Mouse (Mus musculus) kidney, adult 2 months (tissue): ENCODE measurements around the gene 2310057M21Rik. TPM values are rescaled to one million over a fixed set of nuclear protein-coding genes. Genes with fewer than 3 reads are reported as not detected.

ENCODE experiments used
- DNase-seq: peaks from one replicate; pipeline ENCODE4 v3.0.0; 2021
- H3K27ac ChIP-seq: fragments of 200-500 bp; 2 replicates; pipeline ENCODE4 v1.5.1; 2012; ENCODE audit warnings: low read depth, low read length, control low read depth, inconsistent platforms; ENCODE audit not compliant: insufficient read depth
- H3K27me3 ChIP-seq: fragments of 200-500 bp; replicated peaks from 2 replicates; pipeline ENCODE4 v1.6.1; 2012; ENCODE audit warnings: mild to moderate bottlenecking, moderate library complexity, low read length, inconsistent platforms; ENCODE audit not compliant: control insufficient read depth, insufficient read depth
- H3K36me3 ChIP-seq: fragments of 200-500 bp; 2 replicates; pipeline ENCODE4 v1.6.1; 2012; ENCODE audit warnings: mild to moderate bottlenecking, moderate library complexity, low read length, inconsistent platforms; ENCODE audit not compliant: control insufficient read depth, insufficient read depth
- H3K4me1 ChIP-seq: fragments of 200-500 bp; 2 replicates; pipeline ENCODE4 v1.6.1; 2011; ENCODE audit warnings: low read length; ENCODE audit not compliant: control insufficient read depth, insufficient read depth
- H3K4me3 ChIP-seq: fragments of 200-500 bp; 2 replicates; pipeline ENCODE4 v1.5.1; 2011; ENCODE audit warnings: mild to moderate bottlenecking, low read depth, low read length, control low read depth; ENCODE audit not compliant: insufficient read depth
- CTCF ChIP-seq: fragments of 200-500 bp; conservative IDR thresholded peaks from 2 replicates; pipeline ENCODE4 v1.5.1; 2011; ENCODE audit warnings: low read depth, mild to moderate bottlenecking, control low read depth, low read length, moderate library complexity, mixed read lengths; ENCODE audit not compliant: insufficient read depth, insufficient read length
- POLR2A ChIP-seq: fragments of 200-500 bp; IDR thresholded peaks from one replicate; pipeline ENCODE4 v1.6.1; 2011; ENCODE audit warnings: low read depth, low read length, control low read depth
- WGBS: fragments of 180-500 bp; shearing (Covaris S2); methylation state at CpG from one replicate; pipeline ENCODE4 v1.1.7; 2018; 5-methylcytosine and 5-hydroxymethylcytosine counted together
- polyA plus RNA-seq: library from polyadenylated mRNA; depleted of rRNA; stranded (reverse); fragments of >200 nt; gene quantifications from 2 replicates; pipeline ENCODE4 v1.2.3, GENCODE M21; 2012

The 2310057M21Rik gene
- polyA plus RNA-seq, 1 experiment, result 6.0 TPM

DNA sequence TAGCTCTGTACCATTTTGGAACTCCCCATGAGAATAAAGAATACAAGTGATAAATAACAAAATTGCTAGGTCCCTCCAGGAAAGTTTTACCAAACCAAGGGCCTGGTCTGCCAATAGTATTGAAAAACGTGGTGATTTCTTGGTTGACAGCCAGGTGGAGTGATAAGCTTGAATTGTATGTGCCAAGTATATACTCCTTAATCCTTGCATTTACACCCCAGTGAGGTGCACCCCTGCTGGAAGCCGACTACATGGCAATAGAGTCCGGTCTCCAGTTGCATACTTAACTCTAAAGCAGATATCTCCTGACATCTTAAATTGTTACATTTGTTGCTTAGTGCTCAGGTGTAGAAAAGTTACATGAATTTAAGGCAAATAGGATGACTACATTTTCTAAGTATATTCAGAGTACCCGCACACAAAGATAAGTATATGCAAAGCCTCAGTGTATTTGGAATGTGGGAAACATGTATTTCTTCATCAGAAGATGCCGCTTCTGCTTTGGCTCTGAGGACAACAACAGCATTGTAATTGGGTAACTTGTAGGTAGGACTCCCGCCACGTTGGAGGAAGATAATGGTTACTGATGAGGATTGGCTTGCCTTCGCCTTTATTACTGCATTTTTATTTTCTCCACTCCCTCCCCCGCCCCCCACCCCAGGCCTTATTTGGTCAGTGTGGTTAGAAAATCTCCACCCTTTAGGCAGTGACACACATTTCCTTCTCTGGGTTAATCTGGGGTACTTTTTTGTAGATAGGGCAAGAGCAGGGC lies 9.5 kb upstream of the 2310057M21Rik start:
- Histone ChIP-seq H3K27me3 (no peaks in the 10 kb centered on the region), H3K4me3 (no peak overlapping the region), H3K4me1 (no peaks in the 10 kb centered on the region), H3K27ac (no peak overlapping the region), H3K36me3 (no peaks in the 10 kb centered on the region)
- TF ChIP-seq POLR2A, result no peak
- no peak for TF ChIP-seq CTCF
- 73% methylated on average over 9 of the region's 9 CpGs for WGBS
- DNase-seq, result no peak

DNA sequence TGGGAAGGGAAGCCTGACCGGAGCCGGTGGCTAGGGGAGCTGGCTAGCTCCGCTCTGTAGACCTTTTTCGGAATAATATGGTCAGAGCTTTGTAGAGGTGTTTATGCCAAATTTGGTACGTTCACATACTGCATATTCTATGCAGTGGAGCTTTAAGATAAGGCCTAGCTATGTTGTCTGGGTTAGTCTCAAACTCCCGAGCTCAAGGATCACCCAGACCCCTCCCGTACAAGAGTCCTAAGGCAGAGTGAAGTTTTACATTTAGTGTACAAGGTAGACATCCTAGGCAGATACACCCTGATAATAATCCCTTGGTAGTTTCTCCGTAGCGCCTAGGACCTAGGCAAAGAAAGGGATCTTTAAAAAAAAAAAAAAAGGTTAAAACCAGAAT lies 8.9 kb upstream of the 2310057M21Rik start:
- Histone ChIP-seq H3K27me3 (no peaks in the 10 kb centered on the region), H3K36me3 (no peaks in the 10 kb centered on the region), H3K4me1 (no peaks in the 10 kb centered on the region), H3K4me3 (peak overlapping the region; percentile 74), H3K27ac (peak overlapping the region; percentile 71)
- 6% methylated on average over 9 of the region's 9 CpGs for WGBS
- TF ChIP-seq POLR2A, result no peak
- no peak for TF ChIP-seq CTCF
- no peak for DNase-seq

DNA sequence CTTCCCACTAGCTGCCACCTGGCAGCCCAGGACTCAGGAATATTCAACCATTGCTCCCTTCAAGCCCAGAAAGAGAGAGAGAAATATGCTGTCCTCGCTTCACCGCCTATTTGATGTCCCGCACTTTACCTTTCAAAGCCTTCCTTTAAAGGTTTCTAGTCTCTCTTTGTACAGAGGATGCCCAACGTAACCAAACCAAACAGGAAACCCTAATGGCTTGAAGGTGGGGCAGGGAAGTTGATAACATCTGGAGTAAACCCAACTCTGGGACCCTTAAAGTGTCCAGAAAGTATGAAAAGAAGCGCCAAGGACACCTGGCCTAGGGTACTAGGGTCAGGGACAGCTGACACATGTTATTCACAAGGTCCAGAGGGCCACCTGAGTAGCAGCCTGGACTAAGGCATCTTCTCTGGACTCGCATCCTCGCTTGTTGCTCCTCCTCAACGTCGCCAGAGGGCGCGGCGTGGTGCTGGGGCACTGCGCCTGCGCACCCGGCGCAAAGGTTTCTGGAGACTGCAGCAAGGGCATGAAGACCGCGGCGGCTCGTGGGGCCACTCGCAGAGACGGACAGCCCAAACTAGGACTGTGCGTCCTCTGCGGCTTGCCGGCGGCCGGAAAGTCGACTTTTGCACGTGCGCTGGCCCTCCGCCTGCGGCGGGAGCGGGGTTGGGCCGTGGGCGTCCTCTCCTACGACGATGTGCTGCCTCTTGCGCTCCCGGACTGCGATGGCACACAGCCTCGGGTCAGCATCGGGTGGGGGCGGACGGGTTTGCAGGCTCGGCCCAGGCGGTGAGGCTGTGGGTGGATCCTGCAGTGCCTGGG lies 8.3 kb upstream of the 2310057M21Rik start, which contains the start of gene Pstk:
Gene Pstk, plus strand, starts transcription at position 494 of the 822 bp plus-strand sequence.
- Histone ChIP-seq H3K4me3 (peak within 1 kb of the TSS; percentile 74), H3K4me1 (no peaks in the 10 kb centered on the region), H3K27ac (peak within 1 kb of the TSS; percentile 71), H3K36me3 (no peaks in the 10 kb centered on the region), H3K27me3 (no peaks in the 10 kb centered on the region)
- 4% methylated on average over 47 of the region's 47 CpGs for WGBS
- peak; percentile 94 for DNase-seq
- TF ChIP-seq POLR2A (peak; percentile 79), CTCF (peak; percentile 83)

DNA sequence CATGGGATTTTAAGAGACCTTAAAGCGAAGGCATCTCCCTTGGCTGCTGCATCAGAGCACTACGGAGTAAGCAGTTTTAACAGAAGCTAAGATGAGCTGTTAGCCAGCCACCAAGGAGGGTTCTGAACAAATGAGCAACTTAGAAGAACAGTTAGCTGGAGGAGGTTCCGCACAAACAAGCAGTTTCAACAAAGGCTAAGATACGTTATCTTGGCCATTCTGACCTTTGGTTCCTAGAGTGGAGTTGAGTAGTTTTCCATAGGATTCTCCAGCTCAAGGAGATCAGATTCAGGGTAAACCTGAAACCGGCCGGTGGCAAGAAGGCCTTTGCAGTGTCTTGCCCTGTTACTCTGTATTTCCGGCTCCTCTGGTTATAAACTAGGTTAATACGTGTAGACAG lies 1.6 kb upstream of the 2310057M21Rik start:
- WGBS, result 86% methylated on average over 8 of the region's 8 CpGs
- H3K4me3 ChIP-seq, result no peak overlapping the region
- no peaks in the 10 kb centered on the region for H3K27me3 ChIP-seq
- DNase-seq, result no peak
- H3K4me1 ChIP-seq, result no peaks in the 10 kb centered on the region
- H3K36me3 ChIP-seq, result no peaks in the 10 kb centered on the region
- no peak overlapping the region for H3K27ac ChIP-seq
- TF ChIP-seq POLR2A (no peak), CTCF (no peak)

DNA sequence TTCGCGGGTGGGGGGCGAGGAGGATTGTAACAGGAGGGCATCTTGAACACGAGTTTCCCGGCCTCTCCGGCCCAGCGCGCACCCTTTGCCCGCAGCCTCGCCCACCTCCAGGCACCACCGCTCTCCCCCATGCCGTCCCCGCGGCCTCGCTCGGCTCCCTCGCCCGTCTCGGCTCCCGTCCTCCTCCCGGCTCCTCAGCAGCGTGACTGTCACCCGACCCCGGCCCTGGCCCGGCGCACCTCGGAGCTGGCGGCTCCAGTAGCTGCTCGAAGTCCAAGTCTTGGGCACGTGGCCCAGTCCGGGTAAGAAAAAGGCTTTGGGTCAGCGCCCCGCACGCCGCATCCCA lies 317 bp downstream of the 2310057M21Rik start:
- under 1% methylated on average over 35 of the region's 35 CpGs for WGBS
- DNase-seq, result no peak
- TF ChIP-seq CTCF (no peak), POLR2A (no peak)
- peak overlapping the region; percentile 75 for H3K4me3 ChIP-seq
- H3K4me1 ChIP-seq, result no peaks in the 10 kb centered on the region
- H3K36me3 ChIP-seq, result no peaks in the 10 kb centered on the region
- H3K27me3 ChIP-seq, result no peaks in the 10 kb centered on the region
- peak overlapping the region; percentile 58 for H3K27ac ChIP-seq

DNA sequence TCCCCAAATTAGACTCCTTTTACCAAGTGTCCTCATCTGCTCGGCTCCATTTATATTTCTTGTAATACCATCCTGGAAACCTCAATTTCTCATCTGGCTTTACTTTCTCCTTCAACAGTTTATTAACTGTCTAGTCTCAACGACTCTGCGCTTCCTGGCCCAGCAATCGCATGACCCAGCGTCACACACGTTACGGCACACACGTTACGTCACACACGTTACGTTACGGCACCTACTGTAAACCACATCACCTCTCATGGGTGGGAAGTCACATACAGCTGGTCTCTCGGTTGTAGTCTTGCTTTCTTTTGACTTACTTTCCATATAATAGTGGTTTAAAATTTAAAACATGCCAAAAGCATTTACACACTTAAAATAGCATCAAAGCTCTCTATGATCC lies 6.5 kb downstream of the 2310057M21Rik start:
- no peaks in the 10 kb centered on the region for H3K4me1 ChIP-seq
- peaks cover 3% of the 10 kb centered on the region for H3K36me3 ChIP-seq
- no peaks in the 10 kb centered on the region for H3K27me3 ChIP-seq
- no peak for DNase-seq
- H3K27ac ChIP-seq, result no peak overlapping the region
- H3K4me3 ChIP-seq, result no peak overlapping the region
- 96% methylated on average over 13 of the region's 13 CpGs for WGBS
- TF ChIP-seq CTCF (no peak), POLR2A (no peak)
